Mouse (Mus musculus) brown adipose tissue, adult 24 weeks (tissue): Measurements from ENCODE around the gene Trim46. TPM values are rescaled to one million over a fixed set of nuclear protein-coding genes. Genes with fewer than 3 reads are reported as not detected.

Source experiments
- H3K27ac ChIP-seq: fragments of 200-500 bp; replicated peaks from 2 replicates; pipeline ENCODE4 v1.5.1; 2012; ENCODE audit warnings: low read depth, mild to moderate bottlenecking, low read length
- H3K4me1 ChIP-seq: fragments of 200-500 bp; 2 replicates; pipeline ENCODE4 v1.6.1; 2012; ENCODE audit warnings: low read length, mixed read lengths; ENCODE audit not compliant: control insufficient read depth, insufficient read depth, insufficient read length
- H3K4me3 ChIP-seq: fragments of 200-500 bp; 2 replicates; pipeline ENCODE4 v1.5.1; 2012; ENCODE audit warnings: low read depth, mild to moderate bottlenecking, low read length, moderate library complexity; ENCODE audit not compliant: insufficient read depth
- polyA plus RNA-seq: library from polyadenylated mRNA; stranded (reverse); fragments of >200 nt; gene quantifications from 2 replicates; pipeline ENCODE4 v1.2.4, GENCODE M21; 2012; ENCODE audit not compliant: missing spikeins, insufficient read depth, insufficient read length

Trim46 gene
- polyA plus RNA-seq, 1 experiment, result not detected

DNA sequence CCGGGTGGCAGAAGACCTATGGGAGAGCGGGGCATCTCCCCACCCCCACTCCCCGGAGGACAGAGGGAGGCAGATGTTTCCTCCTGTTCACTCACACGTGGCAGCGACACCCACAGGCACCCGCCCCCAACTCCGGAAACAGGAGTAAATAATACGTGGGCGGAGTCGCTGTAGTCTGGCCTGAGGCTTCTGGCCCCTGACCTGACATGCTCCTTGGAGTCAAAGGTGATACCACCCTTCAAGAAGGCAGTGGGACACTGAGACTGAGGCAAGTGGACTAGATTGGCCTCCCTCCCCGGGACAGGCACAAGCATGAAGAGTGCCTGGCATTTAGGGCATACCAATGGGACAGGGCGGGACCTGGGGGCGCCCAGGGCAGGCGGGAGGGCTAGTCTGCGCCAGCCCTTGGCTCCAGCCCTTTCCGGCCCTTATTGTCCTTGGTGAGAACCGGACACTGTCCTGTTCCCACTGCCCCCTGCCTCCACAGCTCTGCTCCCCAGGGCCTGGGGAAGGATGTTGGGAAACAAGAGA, 5.3 kb upstream of the Trim46 start:
- Histone ChIP-seq H3K4me1 (peaks cover 12% of the 10 kb centered on the region), H3K27ac (peak overlapping the region; percentile 97), H3K4me3 (peak overlapping the region; percentile 32)

DNA sequence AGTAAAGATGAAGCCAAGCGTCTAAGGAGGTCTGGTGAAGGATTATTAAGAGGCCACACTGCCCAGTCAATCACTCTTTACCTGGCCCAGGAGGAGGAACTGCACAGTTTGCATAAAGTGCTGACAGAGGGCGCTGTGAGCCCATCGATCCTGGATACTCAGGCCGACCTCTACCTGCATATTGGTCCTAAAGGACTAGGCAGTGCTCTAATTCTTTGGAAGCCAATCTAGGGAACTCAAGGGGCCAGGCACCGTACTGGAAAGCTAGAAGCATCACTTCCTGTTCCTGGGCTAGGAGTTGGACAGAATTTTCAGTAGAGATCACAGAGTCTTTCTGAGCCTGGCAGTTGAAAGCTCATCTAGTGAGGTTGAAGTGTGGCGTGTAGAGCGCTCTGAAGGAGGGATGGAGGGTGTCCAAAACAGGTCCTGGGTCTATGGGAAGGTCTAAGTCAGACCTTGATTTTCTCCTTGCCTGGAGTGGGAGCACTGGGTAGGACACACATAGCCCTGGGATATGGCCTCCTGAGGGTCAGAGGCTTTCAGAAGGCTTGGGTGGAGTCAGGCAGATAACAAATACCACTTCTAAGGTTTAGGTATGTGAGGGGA, 4.4 kb upstream of the Trim46 start:
- no peak overlapping the region for H3K4me3 ChIP-seq
- peaks cover 9% of the 10 kb centered on the region for H3K4me1 ChIP-seq
- peak overlapping the region; percentile 88 for H3K27ac ChIP-seq

DNA sequence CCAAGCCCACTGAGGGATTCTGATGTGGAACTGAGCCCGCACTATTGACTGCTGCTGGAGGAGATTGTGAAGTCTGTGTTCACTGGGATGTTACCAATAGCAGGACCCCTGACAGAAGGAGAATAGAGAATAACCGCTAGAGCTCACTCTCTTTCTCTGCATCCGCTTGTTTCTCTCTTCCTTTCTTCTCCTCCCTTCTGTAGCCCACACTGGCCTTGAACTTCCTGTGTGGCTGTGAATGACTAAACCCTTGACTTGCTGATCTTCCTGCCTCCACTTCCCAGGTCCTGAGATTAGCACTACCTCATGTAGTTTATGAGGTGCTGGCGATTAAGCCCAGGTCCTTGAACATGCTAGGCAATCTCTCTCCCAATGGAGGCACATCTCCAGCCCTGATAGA, 1.4 kb upstream of the Trim46 start:
- Histone ChIP-seq H3K4me1 (peaks cover 5% of the 10 kb centered on the region), H3K4me3 (peak overlapping the region; percentile 7; the same call in 1 of the 2 replicates), H3K27ac (no peak overlapping the region)

DNA sequence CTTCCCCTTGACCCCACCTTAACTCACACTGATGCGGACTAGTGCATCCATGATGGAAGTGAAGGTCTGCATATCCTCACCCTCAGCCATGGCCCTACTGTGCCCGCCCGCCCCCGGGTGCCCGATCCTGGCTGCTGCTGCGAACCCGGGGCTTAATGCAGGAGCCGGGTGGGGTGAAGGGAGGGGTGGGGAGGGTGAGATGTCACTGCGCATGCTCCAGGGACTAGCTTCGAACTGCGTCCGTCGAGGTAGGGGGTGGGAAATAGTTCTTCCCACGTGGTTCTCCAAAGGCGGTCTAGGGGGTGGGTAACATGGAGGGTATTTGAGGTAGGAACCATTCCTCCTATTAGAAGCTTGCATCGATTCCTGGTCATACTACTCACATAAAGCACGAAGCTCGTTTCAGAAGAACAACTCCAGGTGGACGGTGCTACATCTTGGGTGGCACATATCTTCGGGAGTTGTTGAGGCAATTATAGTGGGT, 379 bp downstream of the Trim46 start, which contains the start of gene Krtcap2:
Gene Krtcap2, plus strand, starts transcription at position 279 of the 484 bp plus-strand sequence.
- Histone ChIP-seq H3K4me1 (no peaks in the 10 kb centered on the region), H3K27ac (peak within 1 kb of the TSS; percentile 91)

DNA sequence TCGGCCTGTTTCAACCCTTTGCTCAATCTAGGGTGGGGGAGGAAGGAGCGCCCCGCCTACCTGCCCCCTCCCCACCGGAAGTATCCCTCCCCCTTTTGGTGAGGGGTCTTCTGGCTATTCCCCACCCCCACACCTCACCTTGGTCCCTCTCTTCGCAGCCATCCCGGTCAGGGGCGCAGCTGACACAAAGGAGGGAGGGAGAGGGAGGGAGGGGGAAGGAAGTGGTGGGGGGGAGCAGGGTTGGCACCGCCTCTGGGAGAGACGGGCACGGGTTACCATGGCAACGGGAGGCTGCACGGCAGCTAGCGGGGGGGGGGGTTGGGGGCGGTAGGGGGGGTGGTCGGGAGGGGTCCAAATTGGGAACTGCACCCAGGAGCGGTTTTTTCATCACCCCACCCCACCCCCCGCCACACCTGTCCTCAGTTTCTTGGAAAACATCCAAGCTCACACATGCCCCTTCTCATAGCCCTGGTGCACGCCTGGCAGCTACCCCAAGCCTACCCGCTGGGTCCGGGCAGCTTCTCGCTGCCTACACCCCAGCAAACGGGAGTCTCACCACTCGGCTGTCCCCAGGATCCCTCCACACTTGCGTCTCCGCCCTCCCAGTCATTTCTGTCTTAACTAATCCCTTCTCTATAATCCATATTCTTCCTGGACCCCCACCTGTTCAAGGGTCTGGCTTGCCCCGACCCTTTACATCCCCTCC, 974 bp downstream of the Trim46 start:
- Histone ChIP-seq H3K27ac (no peak overlapping the region), H3K4me1 (no peaks in the 10 kb centered on the region), H3K4me3 (peak overlapping the region; percentile 23)

More for the DNA sequence above, 379 bp downstream of the Trim46 start, which contains the start of gene Krtcap2:
- H3K4me3 ChIP-seq, result peak within 1 kb of the TSS; percentile 99

DNA sequence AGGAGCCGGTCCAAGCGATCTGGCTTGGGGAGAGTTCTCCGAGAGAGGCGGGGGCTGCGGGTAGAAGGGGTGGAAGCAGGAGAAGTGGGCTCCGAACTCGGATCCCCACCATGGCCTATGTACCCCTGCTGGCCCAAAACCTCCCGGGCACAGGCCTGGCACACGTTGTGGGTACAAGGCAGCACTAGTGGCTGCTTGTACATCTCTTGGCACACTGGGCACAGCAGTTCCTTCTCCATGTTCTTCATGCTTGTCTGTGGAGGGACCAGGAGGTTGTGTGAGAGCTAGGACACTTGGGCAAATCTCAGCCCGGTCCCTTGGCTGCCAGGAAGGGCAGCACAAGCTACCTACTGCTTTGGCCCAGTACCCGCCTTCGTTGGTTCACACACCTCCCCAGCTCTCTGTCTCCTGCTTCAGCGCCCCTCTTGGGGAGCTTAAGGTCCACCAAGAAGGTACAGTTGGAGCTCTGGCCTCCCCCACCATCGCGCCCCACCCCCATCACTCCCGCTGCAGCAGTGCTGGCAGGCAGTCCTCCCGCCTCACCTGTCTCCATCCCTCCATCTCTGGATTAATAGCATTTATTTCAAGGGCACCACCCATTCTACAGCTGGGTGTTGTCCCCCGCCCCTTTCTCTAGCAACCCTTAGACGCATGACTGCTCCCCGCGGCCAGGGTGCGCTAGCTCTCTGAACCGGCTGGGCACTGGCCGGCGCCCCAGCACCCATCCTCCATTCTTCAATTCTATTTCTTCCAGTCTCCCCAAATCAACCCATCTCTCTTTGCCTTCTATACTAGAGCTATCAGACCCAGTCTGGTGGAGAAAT, 1.7 kb downstream of the Trim46 start:
- no peak overlapping the region for H3K27ac ChIP-seq
- no peak overlapping the region for H3K4me3 ChIP-seq

DNA sequence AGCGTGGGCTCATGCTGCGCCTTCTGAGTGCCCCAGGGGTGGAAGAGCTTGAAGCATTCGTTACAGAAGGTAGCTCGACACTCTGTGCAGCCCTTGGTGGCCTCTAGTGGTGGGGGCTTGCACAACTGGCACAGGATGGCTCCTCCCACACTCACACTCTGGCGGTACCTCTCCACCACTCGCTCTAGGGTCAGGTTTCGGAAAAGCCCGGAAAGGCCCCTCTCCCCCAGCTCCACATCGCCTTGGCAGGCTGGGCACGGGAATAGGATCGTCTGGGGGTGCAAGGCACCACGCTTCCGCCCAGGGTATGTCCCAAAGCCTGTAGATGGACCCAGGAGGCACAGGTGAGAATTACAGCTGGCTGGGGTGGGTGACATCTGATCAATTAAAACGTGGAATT, 2.5 kb downstream of the Trim46 start:
- no peak overlapping the region for H3K4me3 ChIP-seq
- H3K27ac ChIP-seq, result no peak overlapping the region
- no peaks in the 10 kb centered on the region for H3K4me1 ChIP-seq

More for the DNA sequence above, 1.7 kb downstream of the Trim46 start:
- no peaks in the 10 kb centered on the region for H3K4me1 ChIP-seq

DNA sequence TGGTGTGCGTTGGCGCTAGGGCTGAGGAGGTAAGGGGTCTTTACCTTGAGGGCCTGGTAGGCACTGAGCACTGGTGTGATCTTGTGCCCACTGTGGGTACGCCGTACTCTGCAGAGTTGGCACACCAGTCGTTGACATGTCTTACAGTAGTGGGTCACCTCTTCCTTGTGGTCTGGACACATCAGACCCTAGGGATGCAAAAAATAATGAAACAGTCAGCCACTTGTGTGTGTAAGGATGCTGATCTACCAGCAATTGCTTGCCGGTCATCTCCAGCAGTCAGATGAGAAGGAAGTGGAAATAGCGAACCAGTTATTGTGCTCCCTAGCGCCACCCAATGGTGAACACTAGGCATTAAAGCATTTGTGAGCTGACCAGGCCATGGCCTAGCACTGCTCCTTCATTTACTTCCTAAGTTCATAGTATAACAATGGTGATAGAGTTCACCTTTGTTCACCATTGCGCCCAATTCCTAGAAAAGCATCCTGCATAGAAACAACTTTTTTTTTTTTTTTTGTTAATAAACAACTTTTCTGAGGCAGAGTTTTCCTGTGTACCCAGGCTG, 3.7 kb downstream of the Trim46 start:
- Histone ChIP-seq H3K4me3 (no peak overlapping the region), H3K27ac (no peak overlapping the region), H3K4me1 (no peaks in the 10 kb centered on the region)

DNA sequence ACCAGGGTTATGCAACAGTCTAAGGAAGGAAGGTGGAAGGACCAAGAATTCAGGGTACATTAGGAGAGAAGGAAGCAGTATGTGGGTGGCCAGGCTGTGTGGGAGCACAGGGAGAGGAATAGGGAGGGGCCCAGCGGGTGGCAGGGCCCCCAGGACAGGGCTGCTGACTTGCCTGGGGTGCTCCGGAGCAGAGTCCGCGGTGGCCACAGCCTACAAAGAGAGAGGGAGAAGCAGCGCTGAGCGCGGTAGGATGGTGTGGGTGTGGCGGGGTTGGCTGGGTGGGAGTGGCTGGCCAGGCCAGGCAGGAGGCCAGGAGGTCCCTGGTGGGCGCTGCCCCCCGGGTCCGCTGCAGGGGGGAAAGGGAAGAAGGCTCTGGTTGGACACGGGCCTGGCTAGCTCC, 7.6 kb downstream of the Trim46 start:
- Histone ChIP-seq H3K4me1 (no peaks in the 10 kb centered on the region), H3K27ac (no peak overlapping the region), H3K4me3 (no peak overlapping the region)

DNA sequence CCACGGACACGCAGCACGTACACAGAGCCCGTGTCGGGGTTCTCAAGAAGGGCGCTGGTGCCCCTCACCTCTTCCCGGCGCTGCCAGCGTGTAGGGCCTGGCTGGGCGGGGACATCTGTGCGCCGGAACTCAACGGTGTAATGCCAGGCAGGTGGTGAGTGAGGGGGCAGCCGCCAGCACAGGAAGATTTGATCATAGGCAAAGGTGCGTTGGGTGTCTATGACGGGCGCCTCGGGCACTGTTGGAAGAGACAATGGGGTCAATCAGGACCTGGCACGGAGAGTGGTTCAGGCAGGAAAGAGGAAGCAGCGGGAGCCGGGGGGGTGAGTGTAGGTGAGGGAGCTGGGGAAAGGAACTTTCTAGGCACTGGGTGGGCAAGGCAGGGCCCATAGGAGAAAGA, 8.4 kb downstream of the Trim46 start:
- no peaks in the 10 kb centered on the region for H3K4me1 ChIP-seq
- H3K27ac ChIP-seq, result no peak overlapping the region
- H3K4me3 ChIP-seq, result no peak overlapping the region

DNA sequence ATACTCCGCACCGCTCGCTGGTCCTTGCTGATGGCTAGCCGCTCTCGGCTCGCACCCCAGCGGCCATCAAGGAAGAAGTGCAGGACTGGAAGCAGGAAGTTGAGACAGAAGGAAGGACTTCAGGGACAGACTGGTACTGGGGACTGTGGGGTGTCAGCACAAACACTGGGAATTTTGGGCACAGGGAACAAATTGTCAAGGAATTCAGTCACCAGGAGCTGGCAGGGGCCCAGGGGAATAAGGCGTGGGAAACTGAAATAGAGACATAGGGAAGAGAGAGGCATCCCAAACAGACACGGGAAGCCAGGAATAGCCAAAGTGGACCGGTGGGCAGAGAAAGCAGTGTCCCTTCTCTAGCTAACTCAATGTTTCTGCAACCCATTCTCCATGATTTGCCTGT, 9.6 kb downstream of the Trim46 start:
- H3K27ac ChIP-seq, result no peak overlapping the region
- no peak overlapping the region for H3K4me3 ChIP-seq
- no peaks in the 10 kb centered on the region for H3K4me1 ChIP-seq

DNA sequence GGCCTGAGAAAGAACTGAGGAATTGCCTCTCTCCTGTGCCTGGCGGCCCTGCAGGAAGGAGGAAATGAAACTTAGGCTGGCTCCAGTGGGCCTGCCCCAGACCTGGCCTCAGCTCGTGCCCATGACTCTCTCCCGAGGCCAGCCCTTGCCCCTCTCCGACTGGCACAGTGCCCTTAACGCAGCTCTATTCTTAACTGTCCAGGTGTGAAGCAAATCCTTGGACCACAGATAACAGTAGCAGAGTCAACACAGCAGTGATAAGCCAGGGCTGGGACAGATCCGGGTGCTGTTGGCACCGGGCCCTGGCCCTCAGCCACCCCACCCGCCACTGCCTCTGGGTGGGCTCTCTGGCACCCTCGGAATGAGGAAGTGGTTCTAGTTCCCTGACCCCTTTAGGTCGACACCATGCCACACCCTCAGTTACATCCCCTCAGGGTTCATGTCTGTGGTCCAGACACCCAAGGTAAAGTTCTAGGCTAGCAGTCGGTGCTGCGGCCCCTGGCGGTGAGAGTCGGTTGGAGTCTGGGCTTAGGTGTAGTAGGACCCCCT, 12.5 kb downstream of the Trim46 start:
- no peaks in the 10 kb centered on the region for H3K4me1 ChIP-seq
- H3K4me3 ChIP-seq, result no peak overlapping the region
- no peak overlapping the region for H3K27ac ChIP-seq

DNA sequence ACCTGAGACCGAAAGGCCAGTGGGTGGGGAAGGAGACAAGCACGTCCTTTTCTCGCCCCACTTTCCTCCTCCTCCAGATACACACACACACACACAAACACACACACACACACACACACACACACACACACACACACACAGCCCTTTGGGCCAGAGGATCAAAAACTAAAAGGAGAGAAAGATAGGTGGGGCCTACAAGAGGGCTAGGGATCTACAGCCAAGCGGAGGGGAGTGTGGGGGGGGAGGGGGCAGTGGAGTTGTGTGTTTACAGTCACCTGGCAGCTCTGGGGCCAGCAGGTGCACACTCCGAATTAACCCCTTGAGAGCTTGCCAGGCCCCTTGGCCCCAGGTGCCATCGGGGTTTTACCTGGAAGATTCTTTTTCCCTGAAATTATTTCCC, 13.5 kb downstream of the Trim46 start:
- H3K27ac ChIP-seq, result no peak overlapping the region

DNA sequence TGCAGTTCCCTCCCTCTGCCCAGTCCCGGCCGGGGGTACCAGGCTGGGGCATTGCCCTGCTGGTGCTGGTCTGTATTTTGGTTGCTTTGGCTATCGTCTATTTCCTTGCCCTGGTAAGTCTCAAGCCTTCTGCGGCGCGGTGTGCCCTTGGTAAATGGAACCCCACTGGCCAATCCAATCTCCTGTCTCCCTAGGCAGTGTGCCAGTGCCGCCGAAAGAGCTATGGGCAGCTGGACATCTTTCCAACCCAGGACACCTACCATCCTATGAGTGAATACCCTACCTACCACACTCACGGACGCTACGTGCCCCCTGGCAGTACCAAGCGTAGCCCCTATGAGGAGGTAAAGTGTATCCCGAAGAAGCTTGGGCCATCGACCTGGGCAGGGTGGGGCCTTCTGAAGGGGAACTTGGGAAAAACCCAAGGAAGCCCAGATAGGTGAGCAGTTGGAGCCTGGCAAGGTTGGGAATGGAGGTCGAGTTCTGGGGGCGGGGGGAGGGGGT, 14.3 kb downstream of the Trim46 start:
- no peak overlapping the region for H3K4me3 ChIP-seq
- 0 out of 2 replicates have a peak, but pooled peaks cover 3% of the 10 kb centered on the region for H3K4me1 ChIP-seq
- H3K27ac ChIP-seq, result no peak overlapping the region

More for the DNA sequence above, 13.5 kb downstream of the Trim46 start:
- Histone ChIP-seq H3K4me1 (0 out of 2 replicates have a peak, but pooled peaks cover under 1% of the 10 kb centered on the region), H3K4me3 (no peak overlapping the region)
